In genomic region chr2:112210142-112210541, GRCm38 (mm10) we compare ENCODE assay signal across 10 mouse cellular contexts. TPM values are rescaled to one million over a fixed set of nuclear protein-coding genes. Genes with fewer than 3 reads are reported as not detected.
DNase-seq lines count a peak whose midpoint lies in the region; ATAC-seq lines count a peak whose summit lies in the region.
"Had no signal": no experiment of that assay in that cellular context is flagged by ENCODE, and none has a peak within 500 bp of the region (broad histone marks: within the 10 kb centered on the region; RNA-seq: fewer than 3 reads in every experiment).

No protein-coding gene starts in this region.

- H3K4me3 ChIP-seq in midbrain, embryonic 15.5 days = no peak overlapping the region
- H3K4me3 ChIP-seq: heart, embryonic 13.5 days; myocyte had no signal

- no peaks in the 10 kb centered on the region for H3K9me3 ChIP-seq in midbrain, embryonic 15.5 days
- H3K9me3 ChIP-seq: heart, embryonic 13.5 days had no signal

- peak; percentile 6 for DNase-seq in ovary, adult 18-20 months (ENCODE audit: low spot score)
- DNase-seq in ovary, postnatal 10 days (ENCODE audit: low spot score) = no peak
- peak; percentile 64 to 71 for DNase-seq in frontal cortex, postnatal 10 days (ENCODE audit: low spot score in 2 of 2)
- DNase-seq in layer of hippocampus, postnatal 14 days (ENCODE audit: low spot score in 2 of 2) = peak; percentile 76 to 93
- DNase-seq in spleen, postnatal 4 days (ENCODE audit: low spot score in 2 of 2) = no peak
- DNase-seq in spleen, adult 18-20 months = no peak

- WGBS in midbrain, embryonic 15.5 days = 69% methylated on average over 6 of the region's 6 CpGs

- no peak overlapping the region for H3K4me2 ChIP-seq in midbrain, embryonic 15.5 days
- H3K4me2 ChIP-seq: heart, embryonic 13.5 days had no signal

- H3K4me1 ChIP-seq in midbrain, embryonic 15.5 days = no peaks in the 10 kb centered on the region
- H3K4me1 ChIP-seq: heart, embryonic 13.5 days had no signal

- H3K27ac ChIP-seq in midbrain, embryonic 15.5 days = no peak overlapping the region
- H3K27ac ChIP-seq: heart, embryonic 13.5 days had no signal

- ATAC-seq in midbrain, embryonic 15.5 days (replicated peaks) = peak; percentile 87
- ATAC-seq in megakaryocyte-erythroid progenitor cell, adult 5-6 weeks (replicated peaks; ENCODE audit: low FRiP score, low TSS enrichment, poor library complexity, severe bottlenecking) = no peak

- no peaks in the 10 kb centered on the region for H3K27me3 ChIP-seq in midbrain, embryonic 15.5 days (replicated peaks)
- H3K27me3 ChIP-seq: heart, embryonic 13.5 days had no signal

- H3K9ac ChIP-seq in midbrain, embryonic 15.5 days = no peak overlapping the region
- H3K9ac ChIP-seq: heart, embryonic 13.5 days had no signal

- H3K36me3 ChIP-seq in midbrain, embryonic 15.5 days (replicated peaks) = no peaks in the 10 kb centered on the region
- H3K36me3 ChIP-seq: heart, embryonic 13.5 days had no signal

RNA-seq across cellular contexts. Expression of gene Lpcat4, which starts 29.1 kb away (rescaled TPM):
- total RNA-seq in layer of hippocampus, postnatal 14 days (2021) = 10 to 100 TPM; 61.9 to 78.3 TPM
- 21.9 and 26.0 TPM in 2 replicates for polyA plus RNA-seq in midbrain, embryonic 15.5 days (2015; fragmentation: Nextera tagmentation; extraction: Ambion mirVana)
- 2.4 and 3.4 TPM in 2 replicates for total RNA-seq in megakaryocyte-erythroid progenitor cell, adult 5-6 weeks (2014; fragmentation: Nextera tagmentation)
- 8.5 TPM in 1 of 2 replicates, not detected in the other for total RNA-seq in megakaryocyte-erythroid progenitor cell, adult 5-6 weeks (2017)

RNA-seq across cellular contexts. Expression of gene Nutm1, which starts 48.9 kb away (rescaled TPM):
- not detected for total RNA-seq in layer of hippocampus, postnatal 14 days (2021)
- polyA plus RNA-seq in midbrain, embryonic 15.5 days (2015; fragmentation: Nextera tagmentation; extraction: Ambion mirVana) = not detected in 2 replicates
- total RNA-seq in megakaryocyte-erythroid progenitor cell, adult 5-6 weeks (2014; fragmentation: Nextera tagmentation) = not detected in 2 replicates
- total RNA-seq in megakaryocyte-erythroid progenitor cell, adult 5-6 weeks (2017) = 0.42 TPM in 1 of 2 replicates, not detected in the other
- polyA plus RNA-seq: myocyte had no signal

RNA-seq across cellular contexts. Expression of gene Nop10, which starts 51.6 kb away (rescaled TPM):
- total RNA-seq in layer of hippocampus, postnatal 14 days (2021) = 10 to 100 TPM; 66.1 to 67.8 TPM
- polyA plus RNA-seq in midbrain, embryonic 15.5 days (2015; fragmentation: Nextera tagmentation; extraction: Ambion mirVana) = 153 and 158 TPM in 2 replicates
- 165 and 205 TPM in 2 replicates for total RNA-seq in megakaryocyte-erythroid progenitor cell, adult 5-6 weeks (2014; fragmentation: Nextera tagmentation)
- 238 and 272 TPM in 2 replicates for total RNA-seq in megakaryocyte-erythroid progenitor cell, adult 5-6 weeks (2017)

RNA-seq across cellular contexts. Expression of gene Slc12a6, which starts 55.5 kb away (rescaled TPM):
- total RNA-seq in layer of hippocampus, postnatal 14 days (2021) = 10 to 100 TPM; 84.5 to 95.5 TPM
- 19.4 and 21.2 TPM in 2 replicates for polyA plus RNA-seq in midbrain, embryonic 15.5 days (2015; fragmentation: Nextera tagmentation; extraction: Ambion mirVana)
- 44.5 and 62.2 TPM in 2 replicates for total RNA-seq in megakaryocyte-erythroid progenitor cell, adult 5-6 weeks (2014; fragmentation: Nextera tagmentation)
- total RNA-seq in megakaryocyte-erythroid progenitor cell, adult 5-6 weeks (2017) = 41.3 and 53.0 TPM in 2 replicates

RNA-seq across cellular contexts. Expression of gene Gm21985, which starts 56.0 kb away (rescaled TPM):
- 1 to 10 TPM in 1 of 2 experiments, under 1 TPM in 1; 0.98 to 1.8 TPM for total RNA-seq in layer of hippocampus, postnatal 14 days (2021)
- polyA plus RNA-seq in midbrain, embryonic 15.5 days (2015; fragmentation: Nextera tagmentation; extraction: Ambion mirVana) = not detected in 2 replicates
- 0.74 and 2.5 TPM in 2 replicates for total RNA-seq in megakaryocyte-erythroid progenitor cell, adult 5-6 weeks (2014; fragmentation: Nextera tagmentation)
- 1.6 TPM in 1 of 2 replicates, not detected in the other for total RNA-seq in megakaryocyte-erythroid progenitor cell, adult 5-6 weeks (2017)
- polyA plus RNA-seq: heart, embryonic 13.5 days; myocyte had no signal

Comparison
In these comparisons a context has a peak if more than half of its experiments do, and no peak if none do; other contexts are left out.
1. DNase-seq: peak in ovary, adult 18-20 months (single experiment), frontal cortex, postnatal 10 days (2 of 2) and layer of hippocampus, postnatal 14 days (2 of 2); none in ovary, postnatal 10 days (single experiment), spleen, postnatal 4 days (0 of 2) and spleen, adult 18-20 months (0 of 2).
2. RNA of gene Lpcat4, which starts 29.1 kb away (total RNA-seq): 61.9 to 78.3 TPM in layer of hippocampus, postnatal 14 days; 2.4 to 8.5 TPM in megakaryocyte-erythroid progenitor cell, adult 5-6 weeks; every median in the first group is over 4 times any median in the second.